Mouse (Mus musculus) bone marrow, adult 2 months (tissue): Measurements from ENCODE around the gene Gtpbp8.

Source experiments
- CTCF ChIP-seq: fragments of 200-500 bp; IDR thresholded peaks from 2 replicates; pipeline ENCODE4 v1.5.1; 2011; ENCODE audit warnings: low read length, control low read depth; ENCODE audit not compliant: control insufficient read depth, insufficient read depth
- POLR2A ChIP-seq: fragments of 200-500 bp; IDR thresholded peaks from 2 replicates; pipeline ENCODE4 v1.6.1; 2011; ENCODE audit warnings: low read depth, mild to moderate bottlenecking, control low read depth, low read length, borderline replicate concordance; ENCODE audit not compliant: control insufficient read depth

GRCm38 (mm10) chr16:44695214-44695858 is 50.8 kb downstream of the Gtpbp8 start:
- TF ChIP-seq POLR2A (no peak), CTCF (no peak)
